Mouse (Mus musculus): ENCODE results near the gene Faah. TPM values are rescaled to one million over a fixed set of nuclear protein-coding genes. Genes with fewer than 3 reads are reported as not detected.

Gene Faah
- polyA plus RNA-seq, 1 experiment = 133 TPM

DNA sequence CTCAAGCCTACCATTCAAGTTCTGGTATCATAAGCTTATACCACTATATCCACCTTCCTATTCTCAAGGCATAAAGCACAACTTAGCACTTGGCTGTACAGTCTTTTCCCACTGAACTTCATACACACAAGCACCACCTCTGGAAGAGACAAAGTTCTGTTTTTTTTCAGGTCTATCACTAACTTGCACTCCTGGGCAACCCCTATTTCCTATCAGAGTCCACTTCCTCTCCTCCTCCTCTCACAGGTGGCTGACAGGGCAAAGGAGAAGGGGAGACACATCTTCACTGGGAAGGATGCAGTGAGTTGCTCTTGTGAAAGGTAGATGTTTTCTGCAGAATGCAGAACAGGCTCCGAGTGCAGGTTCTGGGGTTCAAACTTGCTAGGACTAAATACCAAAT lies 30.0 kb upstream of the Faah start:
- Histone ChIP-seq H3K4me1 (ENCODE audit: control insufficient read depth, insufficient read depth, low read length) (no peaks in the 10 kb centered on the region), H3K4me3 (ENCODE audit: insufficient read depth, low read length) (no peak overlapping the region), H3K27ac (ENCODE audit: insufficient read depth, low read length) (no peak overlapping the region)
- no peak for TF ChIP-seq CTCF (IDR thresholded peaks at IDR 0.05; ENCODE audit: extremely low read depth, insufficient read depth, low read length)
- no peak for TF ChIP-seq POLR2A (IDR thresholded peaks at IDR 0.05; ENCODE audit: extremely low read depth, insufficient read depth, low read length)

GRCm38 (mm10) chr4:116046604-116047003 lies 28.9 kb upstream of the Faah start:
- no peaks in the 10 kb centered on the region for H3K4me1 ChIP-seq (ENCODE audit: control insufficient read depth, insufficient read depth, low read length)
- H3K27ac ChIP-seq (ENCODE audit: insufficient read depth, low read length) = no peak overlapping the region
- H3K4me3 ChIP-seq (ENCODE audit: insufficient read depth, low read length) = no peak overlapping the region
- TF ChIP-seq POLR2A (IDR thresholded peaks at IDR 0.05; ENCODE audit: extremely low read depth, insufficient read depth, low read length) (no peak), CTCF (IDR thresholded peaks at IDR 0.05; ENCODE audit: extremely low read depth, insufficient read depth, low read length) (no peak)

- TF ChIP-seq CTCF (IDR thresholded peaks at IDR 0.05; ENCODE audit: extremely low read depth, insufficient read depth, low read length) = no peak
- no peak for TF ChIP-seq POLR2A (IDR thresholded peaks at IDR 0.05; ENCODE audit: extremely low read depth, insufficient read depth, low read length)
- no peak overlapping the region for H3K4me3 ChIP-seq (ENCODE audit: insufficient read depth, low read length)
- no peak overlapping the region for H3K27ac ChIP-seq (ENCODE audit: insufficient read depth, low read length)
- no peaks in the 10 kb centered on the region for H3K4me1 ChIP-seq (ENCODE audit: control insufficient read depth, insufficient read depth, low read length)
These were observed 24.5 kb upstream of the Faah start for GRCm38 (mm10) chr4:116042186-116042585.

DNA sequence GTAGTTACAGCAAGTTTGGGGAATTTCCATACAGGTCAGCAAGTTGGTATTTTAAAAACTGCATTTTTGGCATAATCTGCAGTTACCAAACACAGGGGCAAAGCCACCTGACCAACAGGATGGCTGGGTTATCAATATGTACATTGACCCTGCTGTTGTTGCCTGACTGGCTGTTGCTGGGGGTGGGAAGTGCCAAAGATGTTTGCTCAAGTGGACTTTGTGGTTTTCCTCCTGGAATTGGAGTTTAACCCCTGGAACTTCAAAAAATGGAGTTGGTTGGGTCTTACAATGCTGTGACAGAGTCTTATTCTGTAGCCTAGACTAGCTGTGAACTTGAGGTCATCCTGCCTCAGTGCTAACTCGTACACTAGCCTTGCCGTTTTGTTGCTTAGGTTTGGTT lies 22.7 kb upstream of the Faah start:
- Histone ChIP-seq H3K4me1 (ENCODE audit: control insufficient read depth, insufficient read depth, low read length) (no peaks in the 10 kb centered on the region), H3K27ac (ENCODE audit: insufficient read depth, low read length) (no peak overlapping the region), H3K4me3 (ENCODE audit: insufficient read depth, low read length) (no peak overlapping the region)
- no peak for TF ChIP-seq CTCF (IDR thresholded peaks at IDR 0.05; ENCODE audit: extremely low read depth, insufficient read depth, low read length)
- no peak for TF ChIP-seq POLR2A (IDR thresholded peaks at IDR 0.05; ENCODE audit: extremely low read depth, insufficient read depth, low read length)

GRCm38 (mm10) chr4:116033374-116033773 lies 15.6 kb upstream of the Faah start:
- Histone ChIP-seq H3K27ac (ENCODE audit: insufficient read depth, low read length) (no peak overlapping the region), H3K4me1 (ENCODE audit: control insufficient read depth, insufficient read depth, low read length) (peaks cover 3% of the 10 kb centered on the region; the same call in 1 of the 2 replicates), H3K4me3 (ENCODE audit: insufficient read depth, low read length) (no peak overlapping the region)

DNA sequence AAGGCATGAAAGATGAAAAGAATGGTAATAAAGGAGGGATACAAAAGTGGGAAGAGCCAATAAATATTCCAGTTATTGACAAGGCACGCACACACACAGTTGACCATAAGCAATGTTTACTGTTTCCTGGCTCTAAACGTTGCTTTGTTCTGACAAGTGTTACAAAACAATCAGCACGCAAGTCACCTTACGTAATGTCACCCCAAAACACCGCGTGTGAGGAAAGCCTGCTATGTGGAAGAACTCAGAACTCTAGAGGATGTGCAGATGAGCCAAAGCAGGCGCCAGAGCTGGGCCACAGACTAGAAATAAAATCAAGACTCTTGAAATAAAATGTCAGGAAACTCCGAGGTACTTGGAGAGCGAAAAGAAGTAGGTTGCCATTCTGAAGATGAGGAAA lies 15.2 kb upstream of the Faah start:
- Histone ChIP-seq H3K4me1 (ENCODE audit: control insufficient read depth, insufficient read depth, low read length) (peaks cover 3% of the 10 kb centered on the region; the same call in 1 of the 2 replicates), H3K4me3 (ENCODE audit: insufficient read depth, low read length) (no peak overlapping the region), H3K27ac (ENCODE audit: insufficient read depth, low read length) (peak overlapping the region; percentile 51)
- TF ChIP-seq POLR2A (IDR thresholded peaks at IDR 0.05; ENCODE audit: extremely low read depth, insufficient read depth, low read length) = no peak
- TF ChIP-seq CTCF (IDR thresholded peaks at IDR 0.05; ENCODE audit: extremely low read depth, insufficient read depth, low read length) = no peak

More at GRCm38 (mm10) chr4:116033374-116033773, 15.6 kb upstream of the Faah start:
- TF ChIP-seq POLR2A (IDR thresholded peaks at IDR 0.05; ENCODE audit: extremely low read depth, insufficient read depth, low read length) (no peak), CTCF (IDR thresholded peaks at IDR 0.05; ENCODE audit: extremely low read depth, insufficient read depth, low read length) (no peak)

GRCm38 (mm10) chr4:116017300-116017901 lies 325 bp downstream of the Faah start:
- no peak for TF ChIP-seq CTCF (IDR thresholded peaks at IDR 0.05; ENCODE audit: extremely low read depth, insufficient read depth, low read length)
- peak; percentile 47; the same call in 1 of the 2 replicates for TF ChIP-seq POLR2A (IDR thresholded peaks at IDR 0.05; ENCODE audit: extremely low read depth, insufficient read depth, low read length)
- Histone ChIP-seq H3K4me3 (ENCODE audit: insufficient read depth, low read length) (peak overlapping the region; percentile 75), H3K27ac (ENCODE audit: insufficient read depth, low read length) (peak overlapping the region; percentile 97), H3K4me1 (ENCODE audit: control insufficient read depth, insufficient read depth, low read length) (peaks cover 2% of the 10 kb centered on the region; the same call in 1 of the 2 replicates)

DNA sequence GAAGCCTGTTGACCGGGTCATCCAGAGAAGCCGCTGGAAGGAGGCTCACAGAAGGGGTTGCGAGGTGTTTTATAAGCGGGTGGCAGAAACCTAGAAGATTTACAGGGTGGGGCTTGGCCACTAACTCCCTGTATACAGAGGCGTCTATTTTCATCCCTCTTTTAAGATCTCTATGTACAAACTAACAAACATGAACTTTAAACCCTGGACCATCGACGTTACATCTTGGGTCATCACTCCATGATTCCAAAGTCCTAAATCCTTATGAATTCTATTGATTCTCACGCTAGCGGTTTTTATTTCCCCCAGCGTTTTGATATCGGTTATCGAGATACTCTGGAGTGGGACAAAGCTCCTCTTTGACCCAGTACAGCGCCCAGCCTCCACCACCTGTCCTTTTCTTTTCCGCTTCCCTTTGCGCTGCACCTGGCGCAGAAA lies 845 bp downstream of the Faah start:
- H3K4me3 ChIP-seq (ENCODE audit: insufficient read depth, low read length) = peak overlapping the region; percentile 75
- peaks cover 2% of the 10 kb centered on the region; the same call in 1 of the 2 replicates for H3K4me1 ChIP-seq (ENCODE audit: control insufficient read depth, insufficient read depth, low read length)
- peak overlapping the region; percentile 97 for H3K27ac ChIP-seq (ENCODE audit: insufficient read depth, low read length)
- TF ChIP-seq CTCF (IDR thresholded peaks at IDR 0.05; ENCODE audit: extremely low read depth, insufficient read depth, low read length) (no peak), POLR2A (IDR thresholded peaks at IDR 0.05; ENCODE audit: extremely low read depth, insufficient read depth, low read length) (no peak)

GRCm38 (mm10) chr4:116016396-116016795 lies 1.3 kb downstream of the Faah start:
- Histone ChIP-seq H3K4me1 (ENCODE audit: control insufficient read depth, insufficient read depth, low read length) (peaks cover 2% of the 10 kb centered on the region; the same call in 1 of the 2 replicates), H3K4me3 (ENCODE audit: insufficient read depth, low read length) (peak overlapping the region; percentile 75), H3K27ac (ENCODE audit: insufficient read depth, low read length) (peak overlapping the region; percentile 21; the same call in 1 of the 2 replicates)
- TF ChIP-seq POLR2A (IDR thresholded peaks at IDR 0.05; ENCODE audit: extremely low read depth, insufficient read depth, low read length) = no peak
- no peak for TF ChIP-seq CTCF (IDR thresholded peaks at IDR 0.05; ENCODE audit: extremely low read depth, insufficient read depth, low read length)

DNA sequence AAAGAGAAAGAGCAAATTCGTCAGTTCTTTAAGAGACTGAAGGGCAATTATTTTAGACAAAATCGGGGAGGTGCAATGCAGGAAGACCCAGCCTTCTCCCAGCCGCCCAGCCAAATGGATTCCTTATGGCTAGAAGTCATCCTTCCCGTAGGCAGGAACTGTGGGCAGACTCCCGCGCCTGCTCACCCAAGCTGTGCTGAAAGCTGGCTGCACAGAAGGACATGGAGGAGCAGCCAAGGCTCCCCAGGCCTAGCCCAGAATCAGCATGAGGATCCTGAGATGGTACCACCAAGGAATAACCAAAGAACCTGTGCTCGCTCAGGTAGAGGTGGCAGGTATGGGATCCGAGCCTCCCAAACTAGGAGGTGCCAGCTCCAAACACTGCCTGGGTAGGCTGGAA lies 1.7 kb downstream of the Faah start:
- TF ChIP-seq POLR2A (IDR thresholded peaks at IDR 0.05; ENCODE audit: extremely low read depth, insufficient read depth, low read length) (peak; percentile 40), CTCF (IDR thresholded peaks at IDR 0.05; ENCODE audit: extremely low read depth, insufficient read depth, low read length) (no peak)
- Histone ChIP-seq H3K4me3 (ENCODE audit: insufficient read depth, low read length) (peak overlapping the region; percentile 75), H3K4me1 (ENCODE audit: control insufficient read depth, insufficient read depth, low read length) (peaks cover 2% of the 10 kb centered on the region; the same call in 1 of the 2 replicates), H3K27ac (ENCODE audit: insufficient read depth, low read length) (no peak overlapping the region)

All from cortical plate, adult 2 months (tissue).